Mouse (Mus musculus): ENCODE measurements at regions not wholly inside any gene's neighbourhood (a gene's known extent, or its start where the extent isn't known, plus 50 kb on each side); places are given as distances from the start of the nearest gene placed in this dataset.

DNA sequence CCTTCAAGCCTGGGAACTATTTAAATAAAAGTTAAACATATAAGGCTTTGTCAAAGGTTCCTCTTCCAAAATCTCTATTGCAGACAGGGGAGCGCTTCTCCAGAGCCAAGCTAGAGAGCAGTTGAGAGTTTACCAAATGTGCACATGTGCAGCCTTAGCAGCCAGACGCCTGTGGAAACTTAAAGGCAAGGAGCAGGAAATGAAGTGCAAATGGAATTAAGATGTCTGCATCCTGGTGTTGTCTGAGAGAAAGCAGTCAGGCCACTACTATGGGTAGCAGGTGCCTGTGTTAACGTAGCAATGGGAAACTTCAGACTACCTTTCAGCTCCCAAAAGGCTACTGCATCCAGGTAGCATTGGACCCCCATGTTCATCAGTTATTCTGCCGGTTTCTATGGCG, 282.4 kb upstream of the Hnrnpa3 start:
- 72% methylated on average over 5 of the region's 5 CpGs for WGBS
- no peaks in the 10 kb centered on the region for H3K27me3 ChIP-seq
- no peaks in the 10 kb centered on the region for H3K4me1 ChIP-seq (replicated peaks)
- H3K9me3 ChIP-seq: no peaks in the 10 kb centered on the region
- no peak overlapping the region for H3K27ac ChIP-seq (replicated peaks)
- no peak overlapping the region for H3K4me3 ChIP-seq
- H3K4me2 ChIP-seq: no peak overlapping the region
- H3K9ac ChIP-seq: no peak overlapping the region
- ATAC-seq (ENCODE audit: low FRiP score, low read depth): no peak
- no peaks in the 10 kb centered on the region for H3K36me3 ChIP-seq

DNA sequence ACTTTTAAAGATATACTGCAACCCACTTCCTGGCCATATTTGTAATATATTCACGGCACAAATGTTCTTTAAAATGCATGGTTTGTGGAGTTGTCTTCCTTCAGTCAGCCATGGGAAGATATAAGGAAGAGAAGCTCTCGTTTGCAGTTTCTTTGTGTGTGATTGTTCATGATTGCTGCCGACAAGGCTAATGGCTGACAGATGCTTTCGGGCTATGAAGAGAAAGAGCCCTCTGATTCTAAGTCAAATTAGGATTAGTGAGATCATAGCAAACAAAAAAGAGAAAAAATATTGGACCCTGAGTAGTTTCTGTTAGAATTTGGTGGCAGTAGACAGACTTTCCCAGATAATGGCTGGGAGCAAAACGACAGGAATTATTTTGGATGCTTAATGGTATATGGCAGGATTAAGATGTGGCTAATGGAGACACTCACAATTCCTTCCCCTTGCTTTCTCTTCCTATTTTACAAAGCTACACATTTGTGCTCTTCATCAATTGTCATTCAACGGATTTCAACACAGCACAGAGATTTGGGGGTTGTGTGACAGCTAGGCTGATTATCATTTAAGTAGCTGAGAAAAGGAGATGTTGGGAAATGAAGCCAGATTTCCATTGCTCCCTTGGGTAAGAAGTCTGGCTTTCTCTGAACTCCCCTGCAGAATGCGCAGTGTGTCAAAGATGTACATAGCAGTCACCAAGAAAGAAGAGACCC, 273.4 kb upstream of the Hnrnpa3 start:
- Histone ChIP-seq H3K36me3 (no peaks in the 10 kb centered on the region), H3K4me3 (no peak overlapping the region), H3K27ac (replicated peaks) (no peak overlapping the region; the same call in 1 of the 2 replicates), H3K9ac (no peak overlapping the region), H3K27me3 (no peaks in the 10 kb centered on the region), H3K4me1 (replicated peaks) (peaks cover 8% of the 10 kb centered on the region), H3K9me3 (no peaks in the 10 kb centered on the region), H3K4me2 (no peak overlapping the region)
- WGBS: 53% methylated on average over 7 of the region's 7 CpGs
- no peak for ATAC-seq (ENCODE audit: low FRiP score, low read depth)

- 97% methylated on average over 3 of the region's 3 CpGs for WGBS
- Histone ChIP-seq H3K27ac (replicated peaks) (no peak overlapping the region), H3K4me3 (no peak overlapping the region), H3K27me3 (no peaks in the 10 kb centered on the region), H3K9me3 (no peaks in the 10 kb centered on the region), H3K4me1 (replicated peaks) (peaks cover 8% of the 10 kb centered on the region), H3K36me3 (no peaks in the 10 kb centered on the region), H3K9ac (no peak overlapping the region), H3K4me2 (no peak overlapping the region)
- no peak for ATAC-seq (ENCODE audit: low FRiP score, low read depth)
Observed at GRCm38 (mm10) chr2:75386636-75387035, 272.4 kb upstream of the Hnrnpa3 start.

DNA sequence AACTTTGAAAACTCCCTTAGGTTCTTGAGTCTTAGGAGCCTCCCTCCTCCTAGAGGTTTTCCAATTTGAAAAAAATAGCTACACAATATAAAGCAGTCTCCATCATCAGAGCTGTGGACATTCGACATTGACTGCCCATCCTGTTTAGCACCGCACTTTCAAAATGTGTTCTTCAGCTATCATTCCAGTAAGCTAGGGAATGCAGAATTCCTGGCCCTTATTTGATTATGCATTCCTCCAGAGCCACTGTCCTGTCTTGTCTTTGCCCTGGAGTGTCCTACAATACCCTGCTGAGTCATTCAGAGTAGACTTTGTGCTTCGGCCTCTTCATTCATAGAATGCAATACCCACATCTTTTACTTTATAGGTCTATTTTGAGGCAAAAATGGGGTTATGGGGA, 267.0 kb upstream of the Hnrnpa3 start:
- ATAC-seq (ENCODE audit: low FRiP score, low read depth): no peak
- WGBS: 77% methylated on average over 3 of the region's 3 CpGs
- no peak overlapping the region for H3K9ac ChIP-seq

GRCm38 (mm10) chr2:75394928-75395673, 264.0 kb upstream of the Hnrnpa3 start:
- H3K9me3 ChIP-seq: no peaks in the 10 kb centered on the region
- no peak overlapping the region for H3K27ac ChIP-seq (replicated peaks)
- no peak for ATAC-seq (ENCODE audit: low FRiP score, low read depth)
- H3K4me2 ChIP-seq: no peak overlapping the region
- H3K4me3 ChIP-seq: no peak overlapping the region
- no peaks in the 10 kb centered on the region for H3K36me3 ChIP-seq
- H3K27me3 ChIP-seq: no peaks in the 10 kb centered on the region
- H3K4me1 ChIP-seq (replicated peaks): no peaks in the 10 kb centered on the region
- no peak overlapping the region for H3K9ac ChIP-seq
- 69% methylated on average over 6 of the region's 6 CpGs for WGBS

More for the DNA sequence above, 267.0 kb upstream of the Hnrnpa3 start:
- Histone ChIP-seq H3K36me3 (no peaks in the 10 kb centered on the region), H3K4me1 (replicated peaks) (no peaks in the 10 kb centered on the region), H3K9me3 (no peaks in the 10 kb centered on the region), H3K4me3 (no peak overlapping the region), H3K4me2 (no peak overlapping the region), H3K27me3 (no peaks in the 10 kb centered on the region), H3K27ac (replicated peaks) (no peak overlapping the region)

GRCm38 (mm10) chr2:75396016-75396415, 263.0 kb upstream of the Hnrnpa3 start:
- Histone ChIP-seq H3K4me3 (no peak overlapping the region), H3K9me3 (no peaks in the 10 kb centered on the region), H3K36me3 (no peaks in the 10 kb centered on the region), H3K4me1 (replicated peaks) (no peaks in the 10 kb centered on the region), H3K9ac (no peak overlapping the region), H3K4me2 (no peak overlapping the region), H3K27ac (replicated peaks) (no peak overlapping the region), H3K27me3 (no peaks in the 10 kb centered on the region)
- WGBS: 70% methylated on average over 2 of the region's 2 CpGs
- no peak for ATAC-seq (ENCODE audit: low FRiP score, low read depth)

DNA sequence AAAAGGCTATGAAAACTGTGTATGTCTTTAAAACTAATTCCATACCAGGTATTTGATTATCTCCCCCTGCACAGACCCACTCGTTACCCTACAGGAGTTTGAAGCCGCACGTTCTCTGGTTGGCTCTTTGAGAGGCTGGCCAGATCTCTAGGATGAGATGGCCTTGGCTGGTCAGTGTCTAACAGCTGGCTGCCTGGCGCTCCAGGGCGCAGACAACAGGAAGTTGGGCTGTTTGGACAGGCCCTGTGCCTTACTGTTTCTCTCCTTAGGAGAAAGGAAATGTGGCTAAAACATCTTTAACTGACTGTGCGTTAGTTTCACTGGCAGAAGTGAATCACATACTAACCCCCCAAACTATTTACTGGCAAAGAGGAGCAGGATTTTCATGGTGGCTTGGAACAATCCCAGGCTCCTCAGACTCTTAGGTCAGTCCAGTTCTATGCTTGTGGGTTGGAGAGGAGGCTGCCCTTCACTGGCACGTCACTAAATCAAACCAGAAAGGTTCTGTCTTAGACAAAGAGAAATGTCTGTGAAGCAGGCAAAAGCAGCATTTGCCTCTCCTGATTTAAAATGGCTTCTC, 258.7 kb upstream of the Hnrnpa3 start:
- Histone ChIP-seq H3K9ac (no peak overlapping the region), H3K9me3 (no peaks in the 10 kb centered on the region), H3K27ac (replicated peaks) (no peak overlapping the region), H3K4me2 (no peak overlapping the region), H3K4me1 (replicated peaks) (peaks cover 6% of the 10 kb centered on the region), H3K36me3 (no peaks in the 10 kb centered on the region), H3K4me3 (no peak overlapping the region), H3K27me3 (no peaks in the 10 kb centered on the region)
- 82% methylated on average over 7 of the region's 7 CpGs for WGBS
- no peak for ATAC-seq (ENCODE audit: low FRiP score, low read depth)

GRCm38 (mm10) chr2:75403791-75404190, 255.3 kb upstream of the Hnrnpa3 start:
- Histone ChIP-seq H3K4me3 (no peak overlapping the region), H3K9ac (no peak overlapping the region), H3K27me3 (no peaks in the 10 kb centered on the region), H3K9me3 (no peaks in the 10 kb centered on the region), H3K27ac (replicated peaks) (no peak overlapping the region), H3K36me3 (no peaks in the 10 kb centered on the region), H3K4me1 (replicated peaks) (peaks cover 17% of the 10 kb centered on the region), H3K4me2 (no peak overlapping the region)
- 63% methylated on average over 8 of the region's 8 CpGs for WGBS
- ATAC-seq (ENCODE audit: low FRiP score, low read depth): no peak

DNA sequence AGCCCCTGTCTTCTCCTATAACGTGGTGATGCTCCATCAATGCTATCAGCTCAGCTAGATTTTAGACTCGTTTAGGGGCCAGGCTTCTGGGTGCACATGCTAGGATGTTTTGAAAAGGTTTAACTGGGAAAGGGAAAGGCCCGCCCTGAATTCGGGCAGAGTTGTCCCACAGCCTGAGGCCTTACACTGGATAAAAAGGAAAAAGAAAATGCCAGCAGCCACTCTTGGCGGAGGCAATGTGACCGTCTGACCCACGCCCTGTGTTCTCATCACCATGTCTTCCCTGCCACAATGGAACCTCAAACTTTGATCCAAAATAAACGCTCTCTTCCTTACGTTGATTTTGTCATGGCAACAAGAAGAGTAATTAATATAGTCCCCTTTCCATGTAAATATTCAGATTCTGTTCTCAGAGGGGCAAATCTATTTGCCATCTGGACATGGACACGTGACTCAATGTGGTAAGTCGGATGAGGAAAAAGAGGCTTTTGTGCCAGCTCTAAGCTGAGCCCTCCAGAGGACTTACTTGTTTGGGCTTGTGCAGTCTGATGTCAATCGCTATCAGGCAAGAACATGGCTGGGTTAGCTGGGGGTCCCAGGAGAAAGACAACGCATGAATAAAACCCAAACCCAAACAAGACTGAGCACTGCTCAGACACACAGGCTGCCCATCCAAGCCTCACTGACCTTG, 253.4 kb upstream of the Hnrnpa3 start:
- H3K4me2 ChIP-seq: no peak overlapping the region
- H3K9me3 ChIP-seq: no peaks in the 10 kb centered on the region
- H3K27me3 ChIP-seq: no peaks in the 10 kb centered on the region
- H3K36me3 ChIP-seq: no peaks in the 10 kb centered on the region
- H3K9ac ChIP-seq: no peak overlapping the region
- H3K27ac ChIP-seq (replicated peaks): no peak overlapping the region
- 0 out of 2 replicates have a peak, but pooled peaks have one; percentile 57 for ATAC-seq (ENCODE audit: low FRiP score, low read depth)
- H3K4me3 ChIP-seq: no peak overlapping the region
- WGBS: 54% methylated on average over 13 of the region's 13 CpGs
- H3K4me1 ChIP-seq (replicated peaks): peaks cover 17% of the 10 kb centered on the region

DNA sequence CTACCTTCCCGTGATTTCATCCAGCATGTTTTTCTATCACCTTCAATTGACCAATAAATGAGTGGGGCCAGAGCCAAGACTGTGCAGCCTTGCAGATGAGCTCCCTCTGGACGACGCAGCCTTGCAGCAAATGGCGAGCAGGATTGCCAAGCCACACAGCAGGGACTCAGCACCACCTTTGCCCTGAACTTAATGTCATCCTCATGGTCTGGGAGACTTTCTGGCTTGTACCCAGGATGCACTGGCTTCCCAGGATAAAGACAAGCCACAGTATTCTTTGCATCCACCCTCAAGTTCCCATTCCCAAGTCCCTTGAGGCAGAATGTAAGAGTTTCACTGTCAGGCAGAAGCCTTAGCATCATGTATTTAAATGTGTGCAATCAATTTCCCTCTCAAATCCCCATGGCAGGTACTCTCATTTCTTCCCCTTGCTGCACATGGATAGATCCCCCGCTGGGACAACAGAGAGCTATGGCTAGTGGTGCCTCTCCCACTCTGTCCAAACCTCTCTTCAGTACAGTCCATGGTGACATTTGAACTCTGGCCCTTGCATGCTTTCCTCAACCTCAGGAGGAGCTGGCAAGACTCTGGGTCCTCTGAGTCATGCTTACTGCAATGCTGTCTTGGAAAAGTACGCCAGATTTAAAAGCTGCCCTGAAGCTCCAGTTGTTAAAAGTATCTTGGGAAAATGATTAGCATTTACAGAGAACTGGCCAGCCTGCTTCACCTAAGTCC, 252.2 kb upstream of the Hnrnpa3 start:
- Histone ChIP-seq H3K4me3 (no peak overlapping the region), H3K4me2 (no peak overlapping the region), H3K4me1 (replicated peaks) (peaks cover 17% of the 10 kb centered on the region), H3K27ac (replicated peaks) (no peak overlapping the region), H3K27me3 (no peaks in the 10 kb centered on the region), H3K9me3 (no peaks in the 10 kb centered on the region), H3K36me3 (no peaks in the 10 kb centered on the region), H3K9ac (no peak overlapping the region)
- ATAC-seq (ENCODE audit: low FRiP score, low read depth): peak; percentile 61; the same call in 1 of the 2 replicates
- 50% methylated on average over 6 of the region's 6 CpGs for WGBS

GRCm38 (mm10) chr2:75407560-75407959, 251.5 kb upstream of the Hnrnpa3 start:
- H3K4me1 ChIP-seq (replicated peaks): peaks cover 17% of the 10 kb centered on the region
- H3K27me3 ChIP-seq: no peaks in the 10 kb centered on the region
- 59% methylated on average over 4 of the region's 4 CpGs for WGBS
- H3K4me2 ChIP-seq: no peak overlapping the region
- no peak overlapping the region for H3K27ac ChIP-seq (replicated peaks)
- no peaks in the 10 kb centered on the region for H3K9me3 ChIP-seq
- no peaks in the 10 kb centered on the region for H3K36me3 ChIP-seq
- H3K4me3 ChIP-seq: no peak overlapping the region
- ATAC-seq (ENCODE audit: low FRiP score, low read depth): no peak
- H3K9ac ChIP-seq: no peak overlapping the region

Data from hindbrain, embryonic 15.5 days (tissue).